Mouse (Mus musculus) G1E (cell line): ENCODE results near the gene Serinc2.

Experiments used
- CTCF ChIP-seq: IDR thresholded peaks from 2 replicates; pipeline ENCODE4 v1.5.1; 2012; ENCODE audit warnings: low read depth, low read length, inconsistent platforms, mixed read lengths
- GATA1 ChIP-seq: IDR thresholded peaks from 2 replicates; pipeline ENCODE4 v1.6.1; 2012; ENCODE audit warnings: borderline replicate concordance, low read length, inconsistent platforms, mixed read lengths
- GATA2 ChIP-seq: IDR thresholded peaks from 2 replicates; pipeline ENCODE4 v1.6.1; 2012; ENCODE audit warnings: low read depth, low read length, inconsistent platforms, borderline replicate concordance
- POLR2AphosphoS5 ChIP-seq: IDR thresholded peaks from 2 replicates; pipeline ENCODE4 v1.6.1; 2012; ENCODE audit warnings: low read depth, low read length, inconsistent platforms; ENCODE audit not compliant: insufficient replicate concordance
- TAL1 ChIP-seq: conservative IDR thresholded peaks from 2 replicates; pipeline ENCODE4 v1.6.1; 2012; ENCODE audit warnings: low read depth, low read length, inconsistent platforms, mixed read lengths

DNA sequence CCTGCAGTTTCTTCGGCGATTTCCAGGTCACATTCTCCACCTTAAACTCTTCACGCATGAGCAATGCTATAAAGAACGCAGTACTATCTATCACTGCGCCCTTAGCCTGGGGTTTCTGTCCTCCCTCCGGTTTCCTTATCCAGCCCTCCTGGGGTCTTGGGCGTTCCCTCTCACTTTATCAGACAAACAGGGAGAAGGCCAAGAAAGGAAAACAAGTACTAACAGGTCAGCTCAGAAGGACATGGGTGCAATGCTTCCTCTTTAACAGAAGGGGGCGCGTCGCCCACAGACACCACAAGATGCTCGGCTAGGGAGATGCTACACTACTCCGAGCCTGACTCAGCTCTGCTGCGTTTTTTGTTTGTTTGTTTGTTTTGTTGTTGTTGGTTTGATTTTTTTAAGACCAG lies 18.1 kb upstream of the Serinc2 start:
- TF ChIP-seq TAL1 (0 out of 2 replicates have a peak, but pooled peaks have one; percentile 12), CTCF (peak; percentile 86), GATA1 (no peak), POLR2AphosphoS5 (no peak), GATA2 (no peak)
